In the genomic region with DNA sequence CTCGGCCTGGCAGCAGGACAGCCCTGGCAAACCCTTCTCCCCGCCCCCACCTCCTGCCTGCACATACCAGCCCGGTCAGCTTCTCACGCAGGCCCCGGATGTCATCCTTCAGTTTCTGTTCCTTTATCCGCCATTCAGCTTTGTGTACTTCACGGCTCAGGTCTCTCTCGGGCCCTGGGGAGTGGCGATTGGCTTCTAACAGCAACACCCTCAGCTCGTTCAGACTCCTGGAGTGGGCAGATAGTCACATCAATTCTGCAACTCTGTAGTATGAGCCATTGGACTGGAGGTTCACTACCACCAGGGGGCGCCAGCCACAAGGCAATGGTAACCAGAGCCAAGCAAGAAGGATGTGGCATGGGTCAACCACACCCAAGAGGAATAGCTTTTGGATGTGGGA, we compare ENCODE assay signal across 8 mouse cellular contexts. TPM values are rescaled to one million over a fixed set of nuclear protein-coding genes. Genes with fewer than 3 reads are reported as not detected.
DNase-seq lines count a peak whose midpoint lies in the region; ATAC-seq and TF ChIP-seq lines count a peak whose summit lies in the region.

No protein-coding gene starts in this region.

- peaks cover 7% of the 10 kb centered on the region for H3K36me3 ChIP-seq in heart, embryonic 11.5 days (ENCODE audit: control insufficient read depth, insufficient read depth, low read length)
- H3K36me3 ChIP-seq in kidney, embryonic 16.5 days (ENCODE audit: insufficient read depth, low read length): peaks cover 21% of the 10 kb centered on the region
- no peaks in the 10 kb centered on the region for H3K36me3 ChIP-seq in liver, adult 2 months (ENCODE audit: control insufficient read depth, insufficient read depth, low read length)
- peaks cover 29% of the 10 kb centered on the region for H3K36me3 ChIP-seq in stomach, embryonic 14.5 days (ENCODE audit: control insufficient read depth, insufficient read depth, low read length)

- DNase-seq in A20 (ENCODE audit: low read depth, low spot score): peak; percentile 95
- DNase-seq in adrenal gland, postnatal 36 days: peak; percentile 91 to 93
- DNase-seq in liver, adult 2 months (ENCODE audit: extremely low read depth, low read depth, low spot score): peak; percentile 54
- DNase-seq in natural killer cell, adult 2 months (ENCODE audit: low spot score in 2 of 2): peak; percentile 79 to 89

- peak; percentile 89 for TF ChIP-seq CTCF in embryonic fibroblast, embryonic 13.5 days (IDR thresholded peaks at IDR 0.05; ENCODE audit: borderline replicate concordance, insufficient read depth, low read length)
- TF ChIP-seq CTCF in liver, adult 2 months (IDR thresholded peaks at IDR 0.05; ENCODE audit: low read depth, low read length): peak; percentile 98

- no peaks in the 10 kb centered on the region for H3K27me3 ChIP-seq in heart, embryonic 11.5 days (ENCODE audit: control insufficient read depth, insufficient read depth, low read length)
- no peaks in the 10 kb centered on the region for H3K27me3 ChIP-seq in kidney, embryonic 16.5 days (ENCODE audit: insufficient read depth, low read length)
- H3K27me3 ChIP-seq in liver, adult 2 months (ENCODE audit: control insufficient read depth, insufficient read depth, low read length): no peaks in the 10 kb centered on the region
- H3K27me3 ChIP-seq in stomach, embryonic 14.5 days (ENCODE audit: control insufficient read depth, insufficient read depth, low read length): no peaks in the 10 kb centered on the region

- no peaks in the 10 kb centered on the region for H3K4me1 ChIP-seq in embryonic fibroblast, embryonic 13.5 days (ENCODE audit: control insufficient read depth, insufficient read depth, low read length)
- peaks cover 2% of the 10 kb centered on the region; the same call in 1 of the 2 replicates for H3K4me1 ChIP-seq in heart, embryonic 11.5 days (ENCODE audit: control insufficient read depth, insufficient read depth, low read length)
- peaks cover 5% of the 10 kb centered on the region for H3K4me1 ChIP-seq in kidney, embryonic 16.5 days (ENCODE audit: insufficient read depth, low read length)
- no peaks in the 10 kb centered on the region for H3K4me1 ChIP-seq in liver, adult 2 months (ENCODE audit: control insufficient read depth, insufficient read depth, low read length)
- H3K4me1 ChIP-seq in stomach, embryonic 14.5 days (ENCODE audit: control insufficient read depth, insufficient read depth, low read length): peaks cover 3% of the 10 kb centered on the region; the same call in 1 of the 2 replicates

- H3K27ac ChIP-seq in embryonic fibroblast, embryonic 13.5 days (ENCODE audit: insufficient read depth, low read length): no peak overlapping the region
- no peak overlapping the region for H3K27ac ChIP-seq in heart, embryonic 11.5 days (ENCODE audit: low read depth, low read length)
- H3K27ac ChIP-seq in kidney, embryonic 16.5 days (ENCODE audit: low read length): no peak overlapping the region
- no peak overlapping the region for H3K27ac ChIP-seq in liver, adult 2 months (replicated peaks; ENCODE audit: insufficient read depth, low read depth, low read length)
- H3K27ac ChIP-seq in stomach, embryonic 14.5 days (ENCODE audit: low read length): no peak overlapping the region

- H3K9me3 ChIP-seq in heart, embryonic 11.5 days (replicated peaks; ENCODE audit: control insufficient read depth, low read length): no peaks in the 10 kb centered on the region
- no peaks in the 10 kb centered on the region for H3K9me3 ChIP-seq in kidney, embryonic 16.5 days (ENCODE audit: low read length)
- no peaks in the 10 kb centered on the region for H3K9me3 ChIP-seq in stomach, embryonic 14.5 days (ENCODE audit: control insufficient read depth, low read depth, low read length)

- H3K4me3 ChIP-seq in embryonic fibroblast, embryonic 13.5 days (ENCODE audit: insufficient read depth, low read length): no peak overlapping the region
- no peak overlapping the region for H3K4me3 ChIP-seq in heart, embryonic 11.5 days (ENCODE audit: low read depth, low read length)
- H3K4me3 ChIP-seq in kidney, embryonic 16.5 days (ENCODE audit: low read length): no peak overlapping the region
- no peak overlapping the region for H3K4me3 ChIP-seq in liver, adult 2 months (ENCODE audit: insufficient read depth, low read depth, low read length)
- no peak overlapping the region for H3K4me3 ChIP-seq in stomach, embryonic 14.5 days (ENCODE audit: low read depth, low read length)

- TF ChIP-seq POLR2A in embryonic fibroblast, embryonic 13.5 days (IDR thresholded peaks at IDR 0.05; ENCODE audit: low read depth, low read length): no peak
- TF ChIP-seq POLR2A in liver, adult 2 months (IDR thresholded peaks at IDR 0.05; ENCODE audit: extremely low read depth, insufficient read depth, low read length): no peak

- no peaks in the 10 kb centered on the region for H3K79me2 ChIP-seq in liver, adult 2 months (ENCODE audit: control insufficient read depth, insufficient read depth, low read length)

- H3K9ac ChIP-seq in heart, embryonic 11.5 days (ENCODE audit: low read depth, low read length): no peak overlapping the region
- no peak overlapping the region for H3K9ac ChIP-seq in kidney, embryonic 16.5 days (replicated peaks; ENCODE audit: low read length)
- no peak overlapping the region for H3K9ac ChIP-seq in liver, adult 2 months (ENCODE audit: low read depth, low read length)
- no peak overlapping the region for H3K9ac ChIP-seq in stomach, embryonic 14.5 days (replicated peaks; ENCODE audit: low read depth, low read length)

- H3K4me2 ChIP-seq in heart, embryonic 11.5 days: no peak overlapping the region
- H3K4me2 ChIP-seq in kidney, embryonic 16.5 days (replicated peaks; ENCODE audit: low read depth, low read length): no peak overlapping the region
- H3K4me2 ChIP-seq in stomach, embryonic 14.5 days (replicated peaks; ENCODE audit: low read depth, low read length): no peak overlapping the region

- 0 out of 2 replicates have a peak, but pooled peaks have one; percentile 24 for ATAC-seq in heart, embryonic 11.5 days (replicated peaks; ENCODE audit: insufficient number of reproducible peaks, low FRiP score, low TSS enrichment)
- ATAC-seq in kidney, embryonic 16.5 days (ENCODE audit: low FRiP score, low TSS enrichment): peak; percentile 40; the same call in 1 of the 2 replicates
- 0 out of 2 replicates have a peak, but pooled peaks have one; percentile 62 for ATAC-seq in stomach, embryonic 14.5 days (ENCODE audit: insufficient number of reproducible peaks, insufficient read depth, low FRiP score, low read depth)

- WGBS in heart, embryonic 11.5 days (ENCODE audit: insufficient replicate concordance): 53% methylated on average over 11 of the region's 11 CpGs
- WGBS in kidney, embryonic 16.5 days: 52% methylated on average over 11 of the region's 11 CpGs
- WGBS in liver, adult 2 months: 56% methylated on average over 11 of the region's 11 CpGs
- WGBS in stomach, embryonic 14.5 days: 55% methylated on average over 11 of the region's 11 CpGs

RNA-seq across cellular contexts. Expression of gene Gtf2ird1, which starts 37.6 kb away (rescaled TPM):
- 10 to 100 TPM; 44.4 to 59.1 TPM for total RNA-seq in adrenal gland, postnatal 36 days (2021)
- polyA plus RNA-seq in embryonic fibroblast, embryonic 13.5 days (2011; ENCODE audit: insufficient read length, low read depth, missing spikeins): 52.0 and 58.2 TPM in 2 replicates
- polyA plus RNA-seq in heart, embryonic 11.5 days (2014; fragmentation: Nextera tagmentation; extraction: Ambion mirVana): 49.0 and 55.7 TPM in 2 replicates
- 73.8 and 76.9 TPM in 2 replicates for polyA plus RNA-seq in kidney, embryonic 16.5 days (2015; fragmentation: Nextera tagmentation; extraction: Ambion mirVana)
- 6.5 and 14.8 TPM in 2 replicates for total RNA-seq in liver, adult 2 months (2014; rRNA removed)
- polyA plus RNA-seq in liver, adult 2 months (2012; rRNA removed): 14.9 and 15.3 TPM in 2 replicates
- 107 and 112 TPM in 2 replicates for polyA plus RNA-seq in stomach, embryonic 14.5 days (2014; fragmentation: Nextera tagmentation; extraction: Ambion mirVana)

RNA-seq across cellular contexts. Expression of gene Clip2, which starts 58.1 kb away (rescaled TPM):
- 10 to 100 TPM; 15.1 to 21.0 TPM for total RNA-seq in adrenal gland, postnatal 36 days (2021)
- 20.3 and 25.6 TPM in 2 replicates for polyA plus RNA-seq in embryonic fibroblast, embryonic 13.5 days (2011; ENCODE audit: insufficient read length, low read depth, missing spikeins)
- polyA plus RNA-seq in heart, embryonic 11.5 days (2014; fragmentation: Nextera tagmentation; extraction: Ambion mirVana): 1.7 and 2.2 TPM in 2 replicates
- 4.1 and 4.3 TPM in 2 replicates for polyA plus RNA-seq in kidney, embryonic 16.5 days (2015; fragmentation: Nextera tagmentation; extraction: Ambion mirVana)
- 0.92 and 2.8 TPM in 2 replicates for total RNA-seq in liver, adult 2 months (2014; rRNA removed)
- 1.6 and 1.7 TPM in 2 replicates for polyA plus RNA-seq in liver, adult 2 months (2012; rRNA removed)
- polyA plus RNA-seq in stomach, embryonic 14.5 days (2014; fragmentation: Nextera tagmentation; extraction: Ambion mirVana): 4.1 and 4.4 TPM in 2 replicates
